Mouse (Mus musculus) 3T3-L1 (cell line): ENCODE measurements around the gene Rarb.
"Not testable (repeated sequence)": the region's sequence is repeated elsewhere in the genome, so short reads cannot be mapped to it uniquely, and the experiment has no call there.

ENCODE experiments used
- DNase-seq: peaks from one replicate; pipeline ENCODE4 v3.0.0-alpha.2; 2015; ENCODE audit warnings: low read depth, low spot score

Gene Rarb

GRCm38 (mm10) chr14:16818602-16819250 is at the start of gene Rarb:
Rarb (minus strand) TSS chr14:16819156.
- peak; percentile 59 for DNase-seq

- DNase-seq: no peak
Observed at GRCm38 (mm10) chr14:16842036-16842435, 23.1 kb upstream of the Rarb start.

GRCm38 (mm10) chr14:16841597-16841989 is 22.6 kb upstream of the Rarb start:
- no peak for DNase-seq

GRCm38 (mm10) chr14:16840951-16841596 is 22.1 kb upstream of the Rarb start:
- DNase-seq: peak; percentile 42

GRCm38 (mm10) chr14:16840135-16840534 is 21.2 kb upstream of the Rarb start:
- DNase-seq: no peak

GRCm38 (mm10) chr14:16815096-16815741 is 3.7 kb downstream of the Rarb start:
- DNase-seq: no peak

- no peak for DNase-seq
Observed at GRCm38 (mm10) chr14:16806155-16806554, 12.8 kb downstream of the Rarb start.

GRCm38 (mm10) chr14:16790161-16790560 is 28.8 kb downstream of the Rarb start:
- DNase-seq: no peak

GRCm38 (mm10) chr14:16781942-16782541 is 36.9 kb downstream of the Rarb start:
- DNase-seq: no peak

- DNase-seq: no peak
Observed at GRCm38 (mm10) chr14:16776723-16777381, 42.1 kb downstream of the Rarb start.

- DNase-seq: peak; percentile 33
Observed at GRCm38 (mm10) chr14:16772927-16773326, 46.0 kb downstream of the Rarb start.

GRCm38 (mm10) chr14:16765891-16766290 is 53.1 kb downstream of the Rarb start:
- DNase-seq: peak; percentile 84

GRCm38 (mm10) chr14:16762773-16763172 is 56.2 kb downstream of the Rarb start:
- DNase-seq: peak; percentile 57

GRCm38 (mm10) chr14:16758773-16759434 is 60.1 kb downstream of the Rarb start:
- DNase-seq: peak; percentile 25

GRCm38 (mm10) chr14:16755601-16756000 is 63.4 kb downstream of the Rarb start:
- not testable (repeated sequence) for DNase-seq

- DNase-seq: peak; percentile 54
Observed at GRCm38 (mm10) chr14:16752648-16753047, 66.3 kb downstream of the Rarb start.

GRCm38 (mm10) chr14:16746982-16747578 is 71.9 kb downstream of the Rarb start:
- peak; percentile 55 for DNase-seq

GRCm38 (mm10) chr14:16740982-16741739 is 77.8 kb downstream of the Rarb start:
- peak; percentile 37 for DNase-seq

- DNase-seq: peak; percentile 75
Observed at GRCm38 (mm10) chr14:16738538-16738937, 80.4 kb downstream of the Rarb start.

- no peak for DNase-seq
Observed at GRCm38 (mm10) chr14:16737781-16738180, 81.2 kb downstream of the Rarb start.
